Mouse (Mus musculus) MEL (cell line): ENCODE results near the gene Igf2bp3. TPM values are rescaled to one million over a fixed set of nuclear protein-coding genes. Genes with fewer than 3 reads are reported as not detected.
A peak's percentile ranks its signal among the peaks of the same experiment; 100 is the strongest.

Source experiments
- DNase-seq: peaks from one replicate; pipeline ENCODE4 v3.0.0; 2011; ENCODE audit warnings: low read depth, low spot score
- H3K27ac ChIP-seq: 2 replicates; pipeline ENCODE4 v1.5.1; 2012; ENCODE audit warnings: low read depth, mild to moderate bottlenecking, control low read depth, low read length, moderate library complexity; ENCODE audit not compliant: control insufficient read depth
- H3K27me3 ChIP-seq, 2 experiments: fragments of 150-350 bp in 1 of 2; sonication (generic) in 1 of 2; 2 replicates each; pipeline ENCODE4 v1.6.1; 2012; ENCODE audit warnings: low read length in 2 of 2, mild to moderate bottlenecking in 2 of 2, improper control_type of control experiment in 1 of 2, moderate library complexity in 1 of 2; ENCODE audit not compliant: insufficient read depth in 2 of 2, control insufficient read depth in 1 of 2
- H3K36me3 ChIP-seq, 2 experiments: 2 replicates each; pipeline ENCODE4 v1.6.1; 2012 to 2014; ENCODE audit warnings: low read length in 2 of 2, improper control_type of control experiment in 1 of 2, inconsistent platforms in 1 of 2, mild to moderate bottlenecking in 1 of 2; ENCODE audit not compliant: insufficient read depth in 2 of 2, control insufficient read depth in 1 of 2
- H3K4me1 ChIP-seq, 2 experiments: fragments of 150-350 bp in 1 of 2; sonication (generic) in 1 of 2; 2 replicates each; pipeline ENCODE4 v1.6.1; 2012; ENCODE audit warnings: low read length in 2 of 2, improper control_type of control experiment in 1 of 2, mild to moderate bottlenecking in 1 of 2; ENCODE audit not compliant: insufficient read depth in 2 of 2, control insufficient read depth in 1 of 2
- H3K4me3 ChIP-seq, 2 experiments: fragments of 150-350 bp in 1 of 2; sonication (generic) in 1 of 2; 2 replicates each; pipeline ENCODE4 v1.5.1; 2012; ENCODE audit warnings: low read depth in 2 of 2, low read length in 2 of 2, mild to moderate bottlenecking in 2 of 2, moderate library complexity in 2 of 2, control low read depth in 1 of 2, improper control_type of control experiment in 1 of 2; ENCODE audit not compliant: control insufficient read depth in 1 of 2, insufficient read depth in 1 of 2
- H3K79me2 ChIP-seq: 2 replicates; pipeline ENCODE4 v1.6.1; 2012; ENCODE audit warnings: mild to moderate bottlenecking, low read length, moderate library complexity; ENCODE audit not compliant: control insufficient read depth, poor library complexity, insufficient read depth
- H3K9ac ChIP-seq: 2 replicates; pipeline ENCODE4 v1.6.1; 2012; ENCODE audit warnings: low read depth, mild to moderate bottlenecking, control low read depth, low read length, moderate library complexity; ENCODE audit not compliant: control insufficient read depth, poor library complexity, severe bottlenecking
- H3K9me3 ChIP-seq: fragments of 150-350 bp; sonication (generic); replicated peaks from 2 replicates; pipeline ENCODE4 v1.6.1; 2012; ENCODE audit warnings: mild to moderate bottlenecking, low read length, improper control_type of control experiment, moderate library complexity; ENCODE audit not compliant: insufficient read depth
- CHD1 ChIP-seq: IDR thresholded peaks from 2 replicates; pipeline ENCODE4 v1.6.1; 2012; ENCODE audit warnings: low read depth, mild to moderate bottlenecking, inconsistent platforms, low read length, improper control_type of control experiment
- CHD2 ChIP-seq: IDR thresholded peaks from 2 replicates; pipeline ENCODE4 v1.6.1; 2011; ENCODE audit warnings: low read length, improper control_type of control experiment
- CTCF ChIP-seq, 3 experiments: IDR thresholded peaks in 2 of 3; conservative IDR thresholded peaks in 1 of 3; 2 replicates each; pipeline ENCODE4 v1.5.1; 2011 to 2012; ENCODE audit warnings: low read length in 3 of 3, low read depth in 2 of 3, mild to moderate bottlenecking in 2 of 3, improper control_type of control experiment in 1 of 3, inconsistent platforms in 1 of 3, mixed read lengths in 1 of 3, moderate library complexity in 1 of 3; ENCODE audit not compliant: control insufficient read depth in 1 of 3, insufficient read depth in 1 of 3, poor library complexity in 1 of 3, severe bottlenecking in 1 of 3
- ETS1 ChIP-seq: IDR thresholded peaks from 2 replicates; pipeline ENCODE4 v1.6.1; 2012; ENCODE audit warnings: low read depth, mild to moderate bottlenecking, inconsistent platforms, low read length, improper control_type of control experiment, moderate library complexity
- JUND ChIP-seq: IDR thresholded peaks from 2 replicates; pipeline ENCODE4 v1.6.1; 2011; ENCODE audit warnings: low read depth, mild to moderate bottlenecking, improper control_type of control experiment, low read length
- MAZ ChIP-seq: IDR thresholded peaks from 2 replicates; pipeline ENCODE4 v1.6.1; 2012; ENCODE audit warnings: low read depth, mild to moderate bottlenecking, inconsistent platforms, low read length, improper control_type of control experiment
- MYB ChIP-seq: IDR thresholded peaks from 2 replicates; pipeline ENCODE4 v1.6.1; 2011; ENCODE audit warnings: mild to moderate bottlenecking, low read depth, low read length, improper control_type of control experiment
- NELFE ChIP-seq: IDR thresholded peaks from 2 replicates; pipeline ENCODE4 v1.6.1; 2011; ENCODE audit warnings: low read depth, low read length, improper control_type of control experiment
- NRF1 ChIP-seq: IDR thresholded peaks from 2 replicates; pipeline ENCODE4 v1.6.1; 2014; ENCODE audit warnings: low read depth, mild to moderate bottlenecking, inconsistent platforms, low read length, improper control_type of control experiment, moderate library complexity; ENCODE audit not compliant: poor library complexity, insufficient read depth, severe bottlenecking
- RAD21 ChIP-seq: IDR thresholded peaks from 2 replicates; pipeline ENCODE4 v1.6.1; 2011; ENCODE audit warnings: mild to moderate bottlenecking, low read depth, low read length, improper control_type of control experiment
- TCF12 ChIP-seq: IDR thresholded peaks from 2 replicates; pipeline ENCODE4 v1.6.1; 2014; ENCODE audit warnings: low read depth, mild to moderate bottlenecking, inconsistent platforms, low read length, improper control_type of control experiment, moderate library complexity
- UBTF ChIP-seq: IDR thresholded peaks from 2 replicates; pipeline ENCODE4 v1.6.1; 2012; ENCODE audit warnings: low read depth, mild to moderate bottlenecking, inconsistent platforms, low read length, improper control_type of control experiment, moderate library complexity, borderline replicate concordance; ENCODE audit not compliant: insufficient read depth
- USF1 ChIP-seq: IDR thresholded peaks from 2 replicates; pipeline ENCODE4 v1.6.1; 2014; ENCODE audit warnings: low read depth, mild to moderate bottlenecking, inconsistent platforms, low read length, improper control_type of control experiment, moderate library complexity
- USF2 ChIP-seq, 2 experiments: IDR thresholded peaks; 2 replicates each; pipeline ENCODE4 v1.6.1; 2011 to 2012; ENCODE audit warnings: improper control_type of control experiment in 2 of 2, low read length in 2 of 2, borderline replicate concordance in 1 of 2, inconsistent platforms in 1 of 2, low read depth in 1 of 2, mild to moderate bottlenecking in 1 of 2; ENCODE audit not compliant: insufficient read depth in 1 of 2
- ZNF384 ChIP-seq: IDR thresholded peaks from 2 replicates; pipeline ENCODE4 v1.6.1; 2012; ENCODE audit warnings: low read depth, mild to moderate bottlenecking, inconsistent platforms, low read length, improper control_type of control experiment
- polyA plus RNA-seq, 2 experiments: library from polyadenylated mRNA; stranded (reverse) in 1 of 2; unstranded in 1 of 2; fragments of >175 nt in 1 of 2; fragments of >200 nt in 1 of 2; gene quantifications; 2 replicates each; pipeline versions ENCODE4 v1.2.1 to v1.2.4; 2012; ENCODE audit warnings: low replicate concordance in 2 of 2, low read depth in 1 of 2; ENCODE audit not compliant: insufficient read length in 2 of 2, insufficient read depth in 1 of 2, missing spikeins in 1 of 2
- total RNA-seq: library from RNA; depleted of rRNA; stranded (reverse); fragments of 300-350 nt; gene quantifications from 2 replicates; pipeline ENCODE4 v1.2.3, GENCODE M21; 2012

The Igf2bp3 gene
- total and polyA plus RNA-seq, 3 experiments: 0.12 to 0.29 TPM; not detected in 1

- TF ChIP-seq MYB (no peak), USF1 (no peak), NELFE (no peak), MAZ (no peak), UBTF (no peak), CHD1 (no peak), ZNF384 (no peak)
Observed at GRCm38 (mm10) chr6:49252207-49252606, 37.5 kb upstream of the Igf2bp3 start.

GRCm38 (mm10) chr6:49251199-49251598 lies 36.4 kb upstream of the Igf2bp3 start:
- H3K9me3 ChIP-seq: no peaks in the 10 kb centered on the region
- H3K27me3 ChIP-seq: no peaks in the 10 kb centered on the region
- peak; percentile 46 for DNase-seq
- H3K36me3 ChIP-seq: peaks cover 3 to 35% of the 10 kb centered on the region in 2 experiments
- no peak overlapping the region for H3K27ac ChIP-seq
- H3K79me2 ChIP-seq: peaks cover 14% of the 10 kb centered on the region
- H3K4me3 ChIP-seq: no peak overlapping the region
- H3K4me1 ChIP-seq: no peaks in the 10 kb centered on the region
- TF ChIP-seq JUND: no peak
- TF ChIP-seq CTCF (IDR thresholded peaks at IDR 0.05 in 2 of 3, conservative IDR thresholded peaks at IDR 0.05 in 1 of 3; ENCODE audit: control insufficient read depth in 1 of 3, insufficient read depth in 1 of 3, low read depth in 2 of 3, low read length in 3 of 3, poor library complexity in 1 of 3, severe bottlenecking in 1 of 3): peak; percentile 9 to 45 (median 24); a peak in 3 of 6 replicates
- no peak overlapping the region for H3K9ac ChIP-seq

More at GRCm38 (mm10) chr6:49252207-49252606, 37.5 kb upstream of the Igf2bp3 start:
- no peak overlapping the region for H3K4me3 ChIP-seq
- no peak for DNase-seq
- peaks cover 7 to 28% of the 10 kb centered on the region in 2 experiments for H3K36me3 ChIP-seq
- H3K79me2 ChIP-seq: peaks cover 20% of the 10 kb centered on the region
- no peaks in the 10 kb centered on the region for H3K4me1 ChIP-seq
- no peak overlapping the region for H3K27ac ChIP-seq
- H3K27me3 ChIP-seq: no peaks in the 10 kb centered on the region
- no peaks in the 10 kb centered on the region for H3K9me3 ChIP-seq
- no peak overlapping the region for H3K9ac ChIP-seq

- peak; percentile 58 for DNase-seq
Observed at GRCm38 (mm10) chr6:49247246-49247645, 32.5 kb upstream of the Igf2bp3 start.

More at GRCm38 (mm10) chr6:49247246-49247645, 32.5 kb upstream of the Igf2bp3 start:
- Histone ChIP-seq H3K79me2 (no peaks in the 10 kb centered on the region), H3K4me3 (no peak overlapping the region), H3K27me3 (no peaks in the 10 kb centered on the region), H3K27ac (no peak overlapping the region), H3K36me3 (peaks cover 0 to 42% of the 10 kb centered on the region in 2 experiments; a peak in 3 of 4 replicates), H3K4me1 (no peaks in the 10 kb centered on the region), H3K9ac (no peak overlapping the region), H3K9me3 (no peaks in the 10 kb centered on the region)
- TF ChIP-seq USF2 (IDR thresholded peaks at IDR 0.05; ENCODE audit: borderline replicate concordance in 1 of 2, insufficient read depth in 1 of 2, low read depth in 1 of 2, low read length in 2 of 2): 0 out of 4 replicates have a peak, but pooled peaks of 1 of the 2 experiments have one; percentile 4
- peak; percentile 16 to 74 (median 62); a peak in 4 of 6 replicates for TF ChIP-seq CTCF (IDR thresholded peaks at IDR 0.05 in 2 of 3, conservative IDR thresholded peaks at IDR 0.05 in 1 of 3; ENCODE audit: control insufficient read depth in 1 of 3, insufficient read depth in 1 of 3, low read depth in 2 of 3, low read length in 3 of 3, poor library complexity in 1 of 3, severe bottlenecking in 1 of 3)
- 0 out of 2 replicates have a peak, but pooled peaks have one; percentile 13 for TF ChIP-seq ETS1
- TF ChIP-seq CHD2: peak; percentile 35; the same call in 1 of the 2 replicates
- peak; percentile 24 for TF ChIP-seq RAD21
- TF ChIP-seq TCF12: no peak
- TF ChIP-seq NRF1: no peak
- TF ChIP-seq MAZ: no peak
